Mouse (Mus musculus) liver, embryonic 12.5 days (tissue): ENCODE data around the gene Abcc1. TPM values are rescaled to one million over a fixed set of nuclear protein-coding genes. Genes with fewer than 3 reads are reported as not detected.
A peak's percentile ranks its signal among the peaks of the same experiment; 100 is the strongest.

Experiments
- ATAC-seq: fragments of 200-750 bp; cut with Nextera tagmentation; 2 replicates; pipeline ENCODE4 v1.8.0; 2017; ENCODE audit warnings: moderate number of reproducible peaks, mild to moderate bottlenecking, moderate library complexity
- H3K27ac ChIP-seq: fragments of 300-500 bp; sonication (generic); 2 replicates; pipeline ENCODE4 v1.5.1; 2016; ENCODE audit warnings: mild to moderate bottlenecking
- H3K27me3 ChIP-seq: fragments of 300-500 bp; sonication (generic); replicated peaks from 2 replicates; pipeline ENCODE4 v1.6.1; 2016; ENCODE audit warnings: mild to moderate bottlenecking, moderate library complexity
- H3K36me3 ChIP-seq: fragments of 300-500 bp; sonication (generic); 2 replicates; pipeline ENCODE4 v1.6.1; 2016; ENCODE audit warnings: mild to moderate bottlenecking, moderate library complexity
- H3K4me1 ChIP-seq: fragments of 300-500 bp; sonication (generic); 2 replicates; pipeline ENCODE4 v1.6.1; 2016
- H3K4me2 ChIP-seq: fragments of 300-500 bp; sonication (generic); 2 replicates; pipeline ENCODE4 v1.6.1; 2016; ENCODE audit warnings: mild to moderate bottlenecking, moderate library complexity
- H3K4me3 ChIP-seq: fragments of 300-500 bp; sonication (generic); 2 replicates; pipeline ENCODE4 v1.5.1; 2016; ENCODE audit warnings: mild to moderate bottlenecking, moderate library complexity
- H3K9ac ChIP-seq: fragments of 300-500 bp; sonication (generic); 2 replicates; pipeline ENCODE4 v1.6.1; 2016; ENCODE audit warnings: mild to moderate bottlenecking, moderate library complexity
- H3K9me3 ChIP-seq: fragments of 300-500 bp; sonication (generic); replicated peaks from 2 replicates; pipeline ENCODE4 v1.6.1; 2016; ENCODE audit warnings: mild to moderate bottlenecking, moderate library complexity
- WGBS: fragments of 180-500 bp; shearing (Covaris S2); methylation state at CpG from one replicate; pipeline ENCODE4 v1.1.7; 2016; ENCODE audit not compliant: insufficient replicate concordance; 5-methylcytosine and 5-hydroxymethylcytosine counted together
- polyA plus RNA-seq: library from polyadenylated mRNA; unstranded; fragments of >200 nt; fragmentation: Nextera tagmentation; extraction: Ambion mirVana; gene quantifications from 2 replicates; pipeline ENCODE4 v1.2.1, GENCODE M21; 2016

The Abcc1 gene
- polyA plus RNA-seq, result 6.2 and 6.6 TPM in 2 replicates

- H3K4me2 ChIP-seq, result peak within 1 kb of the TSS; percentile 97
- H3K36me3 ChIP-seq, result no peaks in the 10 kb centered on the region
- peak; percentile 89 for ATAC-seq
- no peaks in the 10 kb centered on the region for H3K9me3 ChIP-seq
- no peaks in the 10 kb centered on the region for H3K27me3 ChIP-seq
- H3K4me1 ChIP-seq, result peaks cover 80% of the 10 kb centered on the region
- H3K4me3 ChIP-seq, result peak within 1 kb of the TSS; percentile 82
- H3K27ac ChIP-seq, result peak within 1 kb of the TSS; percentile 58; the same call in 1 of the 2 replicates
- WGBS, result 0% methylated on average over 50 of the region's 64 CpGs
- peak within 1 kb of the TSS; percentile 80 for H3K9ac ChIP-seq
Measured at GRCm38 (mm10) chr16:14361362-14362098, at the start of gene Abcc1. Gene Abcc1, plus strand, starts transcription at chr16:14361558.

- no peaks in the 10 kb centered on the region for H3K27me3 ChIP-seq
- peaks cover 59% of the 10 kb centered on the region for H3K4me1 ChIP-seq
- H3K9ac ChIP-seq, result no peak overlapping the region
- peaks cover 48% of the 10 kb centered on the region for H3K36me3 ChIP-seq
- WGBS, result 85% methylated on average over 7 of the region's 7 CpGs
- H3K4me3 ChIP-seq, result no peak overlapping the region
- no peak overlapping the region for H3K27ac ChIP-seq
- H3K4me2 ChIP-seq, result no peak overlapping the region
- no peaks in the 10 kb centered on the region for H3K9me3 ChIP-seq
- no peak for ATAC-seq
Measured at GRCm38 (mm10) chr16:14312914-14313313, 48.4 kb upstream of the Abcc1 start.

- H3K27me3 ChIP-seq, result 0 out of 2 replicates have a peak, but pooled peaks cover 3% of the 10 kb centered on the region
- H3K27ac ChIP-seq, result peak within 1 kb of the TSS; percentile 81
- H3K9me3 ChIP-seq, result no peaks in the 10 kb centered on the region
- peak within 1 kb of the TSS; percentile 88 for H3K4me2 ChIP-seq
- peak within 1 kb of the TSS; percentile 71 for H3K4me3 ChIP-seq
- peaks cover 25% of the 10 kb centered on the region for H3K4me1 ChIP-seq
- 3% methylated on average over 51 of the region's 51 CpGs for WGBS
- peak; percentile 100 for ATAC-seq
- peaks cover 23% of the 10 kb centered on the region for H3K36me3 ChIP-seq
- peak within 1 kb of the TSS; percentile 79 for H3K9ac ChIP-seq
Measured at GRCm38 (mm10) chr16:14316884-14317876, 44.2 kb upstream of the Abcc1 start, which contains the start of gene Fopnl. Gene Fopnl, minus strand, starts transcription at chr16:14317405.

GRCm38 (mm10) chr16:14319681-14320080, 41.7 kb upstream of the Abcc1 start:
- Histone ChIP-seq H3K27ac (no peak overlapping the region), H3K27me3 (0 out of 2 replicates have a peak, but pooled peaks cover 3% of the 10 kb centered on the region), H3K4me1 (peaks cover 21% of the 10 kb centered on the region), H3K4me2 (no peak overlapping the region), H3K9ac (no peak overlapping the region), H3K4me3 (no peak overlapping the region), H3K36me3 (peaks cover 2% of the 10 kb centered on the region), H3K9me3 (no peaks in the 10 kb centered on the region)
- no peak for ATAC-seq
- 76% methylated on average over 3 of the region's 3 CpGs for WGBS

GRCm38 (mm10) chr16:14320494-14320893, 40.9 kb upstream of the Abcc1 start:
- H3K27ac ChIP-seq, result no peak overlapping the region
- 28% methylated on average over 1 of the region's 1 CpGs for WGBS
- no peak for ATAC-seq
- H3K9me3 ChIP-seq, result no peaks in the 10 kb centered on the region
- H3K9ac ChIP-seq, result no peak overlapping the region
- H3K4me1 ChIP-seq, result peaks cover 16% of the 10 kb centered on the region
- no peak overlapping the region for H3K4me2 ChIP-seq
- no peaks in the 10 kb centered on the region for H3K36me3 ChIP-seq
- no peak overlapping the region for H3K4me3 ChIP-seq
- H3K27me3 ChIP-seq, result 0 out of 2 replicates have a peak, but pooled peaks cover 3% of the 10 kb centered on the region

GRCm38 (mm10) chr16:14328156-14328555, 33.2 kb upstream of the Abcc1 start:
- 50% methylated on average over 1 of the region's 1 CpGs for WGBS
- H3K4me1 ChIP-seq, result no peaks in the 10 kb centered on the region
- H3K9me3 ChIP-seq, result no peaks in the 10 kb centered on the region
- ATAC-seq, result no peak
- H3K27ac ChIP-seq, result no peak overlapping the region
- H3K4me2 ChIP-seq, result no peak overlapping the region
- no peak overlapping the region for H3K4me3 ChIP-seq
- no peaks in the 10 kb centered on the region for H3K27me3 ChIP-seq
- H3K9ac ChIP-seq, result no peak overlapping the region
- H3K36me3 ChIP-seq, result no peaks in the 10 kb centered on the region

- 24% methylated on average over 3 of the region's 3 CpGs for WGBS
- no peak overlapping the region for H3K9ac ChIP-seq
- no peaks in the 10 kb centered on the region for H3K9me3 ChIP-seq
- H3K4me1 ChIP-seq, result no peaks in the 10 kb centered on the region
- H3K4me3 ChIP-seq, result no peak overlapping the region
- no peaks in the 10 kb centered on the region for H3K27me3 ChIP-seq
- no peaks in the 10 kb centered on the region for H3K36me3 ChIP-seq
- H3K27ac ChIP-seq, result no peak overlapping the region
- ATAC-seq, result no peak
- H3K4me2 ChIP-seq, result no peak overlapping the region
Measured at GRCm38 (mm10) chr16:14344967-14345366, 16.4 kb upstream of the Abcc1 start.

GRCm38 (mm10) chr16:14351571-14351970, 9.8 kb upstream of the Abcc1 start:
- Histone ChIP-seq H3K4me3 (no peak overlapping the region), H3K4me2 (no peak overlapping the region), H3K27me3 (no peaks in the 10 kb centered on the region; the same call in 1 of the 2 replicates), H3K9ac (no peak overlapping the region), H3K4me1 (peaks cover 34% of the 10 kb centered on the region), H3K27ac (peak overlapping the region; percentile 23; the same call in 1 of the 2 replicates), H3K9me3 (no peaks in the 10 kb centered on the region), H3K36me3 (no peaks in the 10 kb centered on the region)
- ATAC-seq, result 0 out of 2 replicates have a peak, but pooled peaks have one; percentile 40

- Histone ChIP-seq H3K27me3 (no peaks in the 10 kb centered on the region; the same call in 1 of the 2 replicates), H3K9ac (no peak overlapping the region), H3K9me3 (no peaks in the 10 kb centered on the region), H3K36me3 (no peaks in the 10 kb centered on the region), H3K27ac (peak overlapping the region; percentile 64), H3K4me1 (peaks cover 40% of the 10 kb centered on the region), H3K4me2 (no peak overlapping the region), H3K4me3 (no peak overlapping the region)
- 74% methylated on average over 3 of the region's 3 CpGs for WGBS
- ATAC-seq, result no peak
Measured at GRCm38 (mm10) chr16:14352234-14352633, 9.1 kb upstream of the Abcc1 start.

GRCm38 (mm10) chr16:14352663-14353062, 8.7 kb upstream of the Abcc1 start:
- 36% methylated on average over 5 of the region's 5 CpGs for WGBS
- no peaks in the 10 kb centered on the region for H3K36me3 ChIP-seq

GRCm38 (mm10) chr16:14357859-14358258, 3.5 kb upstream of the Abcc1 start:
- H3K9ac ChIP-seq, result no peak overlapping the region
- no peak for ATAC-seq
- H3K9me3 ChIP-seq, result no peaks in the 10 kb centered on the region
- no peak overlapping the region for H3K4me3 ChIP-seq
- peaks cover 49% of the 10 kb centered on the region for H3K4me1 ChIP-seq
- WGBS, result 51% methylated on average over 2 of the region's 2 CpGs
- H3K27me3 ChIP-seq, result no peaks in the 10 kb centered on the region; the same call in 1 of the 2 replicates
- H3K36me3 ChIP-seq, result no peaks in the 10 kb centered on the region
- peak overlapping the region; percentile 30; the same call in 1 of the 2 replicates for H3K27ac ChIP-seq
- H3K4me2 ChIP-seq, result no peak overlapping the region

More at GRCm38 (mm10) chr16:14352663-14353062, 8.7 kb upstream of the Abcc1 start:
- peaks cover 44% of the 10 kb centered on the region for H3K4me1 ChIP-seq
- no peaks in the 10 kb centered on the region; the same call in 1 of the 2 replicates for H3K27me3 ChIP-seq
- H3K4me2 ChIP-seq, result no peak overlapping the region
- no peak overlapping the region for H3K9ac ChIP-seq
- no peaks in the 10 kb centered on the region for H3K9me3 ChIP-seq
- no peak overlapping the region for H3K4me3 ChIP-seq
- ATAC-seq, result peak; percentile 69; the same call in 1 of the 2 replicates
- H3K27ac ChIP-seq, result peak overlapping the region; percentile 64; the same call in 1 of the 2 replicates
